ENCODE assay signal across 14 mouse cellular contexts in genomic region chr6:72219549-72219948, GRCm38 (mm10). TPM values are rescaled to one million over a fixed set of nuclear protein-coding genes. Genes with fewer than 3 reads are reported as not detected.
DNase-seq lines count a peak whose midpoint lies in the region; ATAC-seq lines count a peak whose summit lies in the region.
"Had no signal": no experiment of that assay in that cellular context is flagged by ENCODE, and none has a peak within 500 bp of the region (broad histone marks: within the 10 kb centered on the region; RNA-seq: fewer than 3 reads in every experiment).

No protein-coding gene starts in this region.

- no peak overlapping the region for H3K4me2 ChIP-seq in forebrain, embryonic 12.5 days
- no peak overlapping the region for H3K4me2 ChIP-seq in forebrain, embryonic 15.5 days (replicated peaks)
- no peak overlapping the region for H3K4me2 ChIP-seq in kidney, embryonic 15.5 days
- H3K4me2 ChIP-seq in kidney, embryonic 14.5 days (replicated peaks; ENCODE audit: low read depth, low read length): no peak overlapping the region
- no peak overlapping the region for H3K4me2 ChIP-seq in neural tube, embryonic 13.5 days
- H3K4me2 ChIP-seq in limb, embryonic 12.5 days: no peak overlapping the region; the same call in 1 of the 2 replicates
- H3K4me2 ChIP-seq: hindbrain, embryonic 12.5 days; liver, embryonic 11.5 days had no signal

- H3K9ac ChIP-seq in forebrain, embryonic 12.5 days: no peak overlapping the region
- no peak overlapping the region for H3K9ac ChIP-seq in forebrain, embryonic 15.5 days (replicated peaks)
- no peak overlapping the region for H3K9ac ChIP-seq in kidney, embryonic 15.5 days
- H3K9ac ChIP-seq in kidney, embryonic 14.5 days (ENCODE audit: low read depth, low read length): no peak overlapping the region
- peak overlapping the region; percentile 17; the same call in 1 of the 2 replicates for H3K9ac ChIP-seq in neural tube, embryonic 13.5 days
- no peak overlapping the region; the same call in 1 of the 2 replicates for H3K9ac ChIP-seq in limb, embryonic 12.5 days (replicated peaks)
- H3K9ac ChIP-seq: hindbrain, embryonic 12.5 days had no signal

- peak overlapping the region; percentile 50; the same call in 1 of the 2 replicates for H3K27ac ChIP-seq in forebrain, embryonic 12.5 days
- H3K27ac ChIP-seq in forebrain, embryonic 15.5 days (replicated peaks): no peak overlapping the region
- H3K27ac ChIP-seq in kidney, embryonic 15.5 days: peak overlapping the region; percentile 33
- H3K27ac ChIP-seq in kidney, embryonic 14.5 days (ENCODE audit: low read depth, low read length): no peak overlapping the region; the same call in 1 of the 2 replicates
- no peak overlapping the region for H3K27ac ChIP-seq in neural tube, embryonic 13.5 days (replicated peaks)
- H3K27ac ChIP-seq in limb, embryonic 12.5 days: peak overlapping the region; percentile 76; the same call in 1 of the 2 replicates
- H3K27ac ChIP-seq: hindbrain, embryonic 12.5 days had no signal

- H3K9me3 ChIP-seq in forebrain, embryonic 12.5 days: no peaks in the 10 kb centered on the region
- no peaks in the 10 kb centered on the region for H3K9me3 ChIP-seq in forebrain, embryonic 15.5 days
- H3K9me3 ChIP-seq in kidney, embryonic 15.5 days (replicated peaks): no peaks in the 10 kb centered on the region
- no peaks in the 10 kb centered on the region for H3K9me3 ChIP-seq in kidney, embryonic 14.5 days (ENCODE audit: control insufficient read depth, low read length)
- H3K9me3 ChIP-seq in neural tube, embryonic 13.5 days: no peaks in the 10 kb centered on the region
- H3K9me3 ChIP-seq in limb, embryonic 12.5 days: no peaks in the 10 kb centered on the region
- H3K9me3 ChIP-seq: hindbrain, embryonic 12.5 days had no signal

- WGBS in forebrain, embryonic 12.5 days: 68% methylated on average over 5 of the region's 5 CpGs
- WGBS in forebrain, embryonic 15.5 days: 53% methylated on average over 5 of the region's 5 CpGs
- 41% methylated on average over 5 of the region's 5 CpGs for WGBS in kidney, embryonic 15.5 days
- WGBS in kidney, embryonic 14.5 days: 27% methylated on average over 5 of the region's 5 CpGs
- whole genome bisulfite sequencing in neural tube, embryonic 13.5 days: 53% methylated on average over 5 of the region's 5 CpGs
- WGBS in limb, embryonic 12.5 days: 46% methylated on average over 5 of the region's 5 CpGs

- H3K4me3 ChIP-seq in forebrain, embryonic 12.5 days (replicated peaks): no peak overlapping the region
- no peak overlapping the region for H3K4me3 ChIP-seq in forebrain, embryonic 15.5 days
- H3K4me3 ChIP-seq in kidney, embryonic 15.5 days (replicated peaks): no peak overlapping the region
- no peak overlapping the region for H3K4me3 ChIP-seq in kidney, embryonic 14.5 days (ENCODE audit: low read length)
- no peak overlapping the region for H3K4me3 ChIP-seq in neural tube, embryonic 13.5 days
- H3K4me3 ChIP-seq in limb, embryonic 12.5 days (replicated peaks): no peak overlapping the region
- H3K4me3 ChIP-seq: hindbrain, embryonic 12.5 days had no signal

- DNase-seq in neural tube, embryonic 10.5 days (ENCODE audit: extremely low spot score, low spot score): no peak
- no peak for DNase-seq in T-cell, adult 2 months (ENCODE audit: low spot score)
- DNase-seq: adrenal gland, postnatal 36 days; spleen, adult 18-20 months; thymus, postnatal 25 days had no signal

- no peak for ATAC-seq in forebrain, embryonic 12.5 days (ENCODE audit: low FRiP score)
- no peak for ATAC-seq in forebrain, embryonic 15.5 days (replicated peaks)
- ATAC-seq in kidney, embryonic 15.5 days (replicated peaks; ENCODE audit: low FRiP score): no peak
- no peak for ATAC-seq in kidney, embryonic 14.5 days (ENCODE audit: low FRiP score, low TSS enrichment)
- ATAC-seq in neural tube, embryonic 13.5 days (ENCODE audit: low read depth): no peak
- no peak for ATAC-seq in limb, embryonic 12.5 days (ENCODE audit: insufficient number of reproducible peaks, insufficient read depth, low FRiP score, low TSS enrichment, low read depth)
- ATAC-seq: Patski had no signal

- no peaks in the 10 kb centered on the region for H3K36me3 ChIP-seq in forebrain, embryonic 12.5 days (replicated peaks)
- no peaks in the 10 kb centered on the region for H3K36me3 ChIP-seq in forebrain, embryonic 15.5 days
- no peaks in the 10 kb centered on the region for H3K36me3 ChIP-seq in kidney, embryonic 15.5 days
- no peaks in the 10 kb centered on the region for H3K36me3 ChIP-seq in kidney, embryonic 14.5 days (ENCODE audit: control insufficient read depth, insufficient read depth, low read length)
- no peaks in the 10 kb centered on the region for H3K36me3 ChIP-seq in neural tube, embryonic 13.5 days
- no peaks in the 10 kb centered on the region; the same call in 1 of the 2 replicates for H3K36me3 ChIP-seq in limb, embryonic 12.5 days
- H3K36me3 ChIP-seq: hindbrain, embryonic 12.5 days had no signal

- H3K27me3 ChIP-seq in forebrain, embryonic 12.5 days: peaks cover 33% of the 10 kb centered on the region
- no peaks in the 10 kb centered on the region for H3K27me3 ChIP-seq in forebrain, embryonic 15.5 days
- peaks cover 7% of the 10 kb centered on the region; the same call in 1 of the 2 replicates for H3K27me3 ChIP-seq in kidney, embryonic 15.5 days
- no peaks in the 10 kb centered on the region for H3K27me3 ChIP-seq in kidney, embryonic 14.5 days (ENCODE audit: control insufficient read depth, insufficient read depth, low read length)
- peaks cover 72% of the 10 kb centered on the region for H3K27me3 ChIP-seq in neural tube, embryonic 13.5 days
- H3K27me3 ChIP-seq in limb, embryonic 12.5 days: peaks cover 9% of the 10 kb centered on the region
- H3K27me3 ChIP-seq: Patski had no signal

- peaks cover 86% of the 10 kb centered on the region for H3K4me1 ChIP-seq in forebrain, embryonic 12.5 days
- H3K4me1 ChIP-seq in forebrain, embryonic 15.5 days: peaks cover 69% of the 10 kb centered on the region
- peaks cover 96% of the 10 kb centered on the region for H3K4me1 ChIP-seq in kidney, embryonic 15.5 days
- peaks cover 70% of the 10 kb centered on the region for H3K4me1 ChIP-seq in kidney, embryonic 14.5 days (ENCODE audit: control insufficient read depth, insufficient read depth, low read length)
- peaks cover 94% of the 10 kb centered on the region for H3K4me1 ChIP-seq in neural tube, embryonic 13.5 days (replicated peaks)
- H3K4me1 ChIP-seq in limb, embryonic 12.5 days (replicated peaks): peaks cover 93% of the 10 kb centered on the region

RNA-seq across cellular contexts. Expression of gene Atoh8, which starts 15.8 kb away (rescaled TPM):
- 6.5 and 7.5 TPM in 2 replicates for polyA plus RNA-seq in forebrain, embryonic 12.5 days (2016; fragmentation: Nextera tagmentation; extraction: Ambion mirVana)
- 2.7 and 3.6 TPM in 2 replicates for polyA plus RNA-seq in forebrain, embryonic 15.5 days (2015; fragmentation: Nextera tagmentation; extraction: Ambion mirVana)
- polyA plus RNA-seq in kidney, embryonic 15.5 days (2015; fragmentation: Nextera tagmentation; extraction: Ambion mirVana): 18.5 and 18.9 TPM in 2 replicates
- 13.3 and 14.2 TPM in 2 replicates for polyA plus RNA-seq in kidney, embryonic 14.5 days (2014; fragmentation: Nextera tagmentation; extraction: Ambion mirVana)
- 3.9 and 4.7 TPM in 2 replicates for polyA plus RNA-seq in neural tube, embryonic 13.5 days (2015; fragmentation: Nextera tagmentation; extraction: Ambion mirVana)
- 30.7 and 30.8 TPM in 2 replicates for polyA plus RNA-seq in limb, embryonic 12.5 days (2016; fragmentation: Nextera tagmentation; extraction: Ambion mirVana)

Comparison
In these comparisons a context has a peak if more than half of its experiments do, and no peak if none do; other contexts are left out.
1. H3K27ac ChIP-seq: peak in forebrain, embryonic 12.5 days (single experiment), kidney, embryonic 15.5 days (single experiment) and limb, embryonic 12.5 days (single experiment); none in forebrain, embryonic 15.5 days (single experiment), kidney, embryonic 14.5 days (single experiment) and neural tube, embryonic 13.5 days (single experiment).